Mouse (Mus musculus) erythroid progenitor cell, adult 5-6 weeks (primary cell): Measurements from ENCODE around the gene Fam178b. TPM values are rescaled to one million over a fixed set of nuclear protein-coding genes. Genes with fewer than 3 reads are reported as not detected.

Experiments used
- ATAC-seq: replicated peaks from 2 replicates; pipeline ENCODE4 v1.8.0; 2016; ENCODE audit warnings: moderate number of reproducible peaks, mild to moderate bottlenecking, moderate TSS enrichment, inconsistent platforms; ENCODE audit not compliant: poor library complexity, low FRiP score, severe bottlenecking
- total RNA-seq, 2 experiments: library from RNA; stranded (forward) in 1 of 2; stranded (reverse) in 1 of 2; fragments of 150-400 nt in 1 of 2; fragments of 186-747, 209-891 nt in 1 of 2; gene quantifications; 2 replicates each; pipeline versions ENCODE4 v1.2.3 to v1.2.4; 2015 to 2017; ENCODE audit warnings: low replicate concordance in 2 of 2

The Fam178b gene
- total RNA-seq (2015; ENCODE audit: low replicate concordance) (not detected in 2 replicates), total RNA-seq (2017; ENCODE audit: low replicate concordance) (not detected in 2 replicates)

DNA sequence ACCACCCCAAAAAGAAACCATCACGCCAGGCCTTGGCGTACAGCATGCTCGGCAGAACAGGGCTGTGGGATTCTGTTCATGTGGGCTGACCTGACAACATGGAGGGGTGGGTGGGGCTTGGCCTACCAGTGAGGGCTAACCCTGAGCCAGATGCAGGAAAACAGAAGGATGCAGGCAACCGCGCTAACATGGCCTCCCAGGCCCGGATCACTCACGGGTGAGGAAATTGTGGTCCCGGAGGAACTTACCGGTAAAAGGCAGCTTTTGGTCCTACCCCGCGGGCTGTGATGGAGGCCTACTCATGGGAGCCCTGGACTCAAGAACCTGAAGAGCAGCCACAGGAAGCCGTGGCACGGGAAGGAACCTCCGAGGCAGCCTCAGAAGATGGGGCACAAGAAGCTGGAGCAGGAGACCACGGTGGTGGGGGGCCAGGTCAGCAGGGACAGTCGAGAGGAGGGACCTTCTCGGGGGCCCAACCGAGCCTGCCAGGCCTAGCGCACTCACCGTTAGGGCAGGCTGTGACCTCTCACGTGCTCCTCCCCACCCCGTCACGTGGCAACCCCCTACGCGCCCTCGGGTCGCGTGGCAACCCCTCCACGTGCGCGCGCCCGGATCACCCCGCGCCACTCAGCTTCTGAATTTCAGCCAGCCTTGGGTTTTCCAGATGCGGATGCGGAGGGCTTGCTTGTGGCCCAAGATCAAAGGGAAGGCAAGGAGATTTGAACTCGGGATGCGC, at the start of gene Fam178b:
Gene Fam178b (minus strand): TSS at position 564 of the 736 bp plus-strand sequence.
- no peak for ATAC-seq

DNA sequence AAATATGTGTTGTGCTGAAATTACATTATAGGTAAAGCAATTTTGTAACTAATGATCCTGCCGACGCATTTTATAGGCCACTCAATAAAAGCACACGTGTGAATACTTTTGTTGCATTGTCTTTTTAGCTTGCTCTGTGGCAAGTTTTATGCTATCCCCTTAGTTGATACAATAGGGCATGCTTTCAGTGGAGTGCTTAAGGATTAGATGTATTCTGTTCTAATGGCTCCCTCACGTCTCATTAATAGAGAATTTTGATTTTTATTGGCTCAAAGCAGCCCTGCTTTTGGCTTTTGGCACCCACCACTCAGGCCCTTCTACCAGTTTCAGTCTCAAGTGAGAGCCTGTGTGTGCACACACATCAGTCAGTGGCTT, 41.1 kb upstream of the Fam178b start:
- no peak for ATAC-seq

DNA sequence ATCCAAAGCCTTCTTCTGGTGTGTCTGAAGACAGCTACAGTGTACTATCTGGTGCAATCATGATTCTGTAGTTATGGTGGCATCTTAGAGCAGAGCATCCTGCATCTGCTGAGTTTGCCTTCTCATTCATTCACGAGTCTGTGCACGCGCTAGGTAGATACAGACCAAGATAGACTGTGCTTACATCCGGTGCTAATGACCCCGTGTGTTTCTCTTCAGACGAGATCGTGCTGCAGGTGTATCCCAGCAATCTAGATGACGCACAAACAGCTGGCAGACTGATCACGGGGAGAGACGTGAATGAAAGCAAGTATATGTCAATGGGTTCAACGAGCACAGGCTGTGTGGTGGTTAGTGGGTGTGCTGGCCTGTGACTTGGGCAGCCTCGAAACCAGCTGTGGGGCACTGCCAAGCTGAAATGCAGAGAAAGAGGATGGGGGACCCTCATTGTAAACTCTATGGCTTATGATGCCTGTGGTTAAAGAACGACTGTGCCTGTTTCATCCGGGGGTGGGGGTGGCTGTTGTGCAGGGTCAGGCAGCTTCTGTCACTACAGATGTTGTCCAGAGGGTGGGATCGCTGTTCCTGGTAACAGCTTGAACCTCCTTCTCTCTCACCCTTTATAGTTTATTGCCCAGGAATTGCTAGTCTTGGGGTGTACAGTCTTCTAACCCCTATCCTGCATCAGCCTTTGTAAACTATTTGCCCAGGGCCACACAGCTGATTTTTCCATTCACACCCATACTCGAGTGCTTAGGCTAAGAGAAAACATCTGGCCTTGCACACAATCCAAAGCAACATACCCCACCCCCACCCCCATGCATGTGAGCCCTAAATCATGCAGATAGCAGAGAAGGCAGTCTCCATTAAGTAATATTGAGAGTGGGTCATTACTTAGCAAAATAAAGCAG, 40.4 kb upstream of the Fam178b start:
- no peak for ATAC-seq

DNA sequence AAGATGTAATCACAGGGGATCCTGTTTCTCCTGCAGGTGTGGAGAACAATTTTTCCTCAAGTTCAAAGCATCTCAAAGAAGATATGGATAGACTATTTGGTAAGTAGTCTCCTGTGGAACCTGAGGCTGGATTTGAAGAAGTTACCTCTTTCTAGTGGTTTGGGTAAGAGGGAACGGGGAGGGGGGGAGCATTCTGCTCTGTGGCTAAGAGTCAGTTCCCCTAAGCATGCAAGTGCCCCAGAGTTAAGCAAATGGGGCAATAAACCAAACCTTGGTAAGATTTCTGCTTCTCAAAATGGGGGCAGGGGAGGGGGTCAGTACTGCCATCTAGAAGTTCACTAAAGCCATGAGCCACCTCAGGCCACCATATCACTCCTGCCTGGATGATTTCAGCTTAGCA, 35.8 kb upstream of the Fam178b start:
- no peak for ATAC-seq

DNA sequence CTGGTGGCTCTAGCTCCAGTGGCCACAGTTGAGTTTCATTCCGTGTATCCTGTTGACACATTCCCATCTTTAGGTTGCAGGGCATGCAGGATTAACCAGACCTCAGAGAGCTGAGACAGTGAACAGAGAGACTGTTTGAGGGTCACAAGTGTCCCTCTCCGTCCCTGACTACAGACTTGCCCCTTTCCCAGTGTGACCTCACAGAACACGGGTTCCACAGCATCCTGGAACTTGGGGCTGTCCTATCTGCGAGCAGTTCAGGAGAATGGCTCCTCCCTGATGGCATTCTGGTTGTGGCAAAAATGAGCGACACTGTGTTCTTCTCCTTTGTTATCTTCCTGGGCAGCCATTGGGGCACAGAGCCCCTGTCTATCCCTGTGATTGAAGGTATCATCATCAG, 31.3 kb upstream of the Fam178b start, which contains the start of gene Actr1b:
Gene Actr1b (minus strand): TSS at position 112 of the 400 bp plus-strand sequence.
- ATAC-seq, result no peak

DNA sequence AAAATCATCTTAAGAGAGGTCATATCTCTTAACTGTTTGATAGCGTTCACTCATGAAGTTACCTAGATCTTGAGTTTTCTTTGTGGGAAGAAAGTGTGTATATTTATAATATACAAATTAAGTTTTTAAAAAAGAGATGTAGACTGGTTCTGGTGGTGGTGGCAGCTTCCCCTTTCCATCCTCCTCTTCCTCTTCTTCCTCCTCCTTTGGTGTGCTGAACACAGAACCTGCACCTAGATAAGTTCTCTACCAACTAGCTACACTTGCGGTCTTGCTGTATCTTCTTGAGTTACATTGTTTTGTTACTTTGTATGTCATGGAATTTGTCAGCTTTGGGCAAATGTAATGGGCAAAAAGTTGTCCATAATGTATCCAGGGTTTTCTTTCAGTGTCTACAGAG, 28.1 kb upstream of the Fam178b start:
- ATAC-seq, result no peak

DNA sequence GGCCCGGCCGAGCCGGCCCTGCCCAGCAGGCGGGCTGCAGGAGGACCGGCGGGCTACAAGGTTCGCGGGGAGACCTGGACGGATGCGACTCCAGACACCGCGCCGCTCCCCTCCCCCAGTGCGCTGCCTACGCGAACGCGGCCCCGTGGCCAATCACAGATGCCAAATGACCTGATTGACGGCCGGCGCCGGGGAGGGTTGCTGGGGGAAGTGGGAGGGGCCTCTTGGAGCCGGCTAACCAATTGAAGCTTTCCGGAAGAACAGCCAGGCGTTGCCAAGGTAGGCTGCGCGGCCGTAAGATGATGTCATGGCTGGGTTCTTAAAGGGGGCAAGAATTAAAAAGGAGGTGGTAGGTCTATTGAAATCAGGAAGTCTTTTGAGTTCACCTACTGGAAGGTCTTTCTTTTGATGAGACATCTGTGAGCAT, 26.9 kb upstream of the Fam178b start, which contains the start of gene 4933424G06Rik:
Gene 4933424G06Rik (plus strand): TSS at position 296 of the 427 bp plus-strand sequence.
- peak; percentile 99 for ATAC-seq

DNA sequence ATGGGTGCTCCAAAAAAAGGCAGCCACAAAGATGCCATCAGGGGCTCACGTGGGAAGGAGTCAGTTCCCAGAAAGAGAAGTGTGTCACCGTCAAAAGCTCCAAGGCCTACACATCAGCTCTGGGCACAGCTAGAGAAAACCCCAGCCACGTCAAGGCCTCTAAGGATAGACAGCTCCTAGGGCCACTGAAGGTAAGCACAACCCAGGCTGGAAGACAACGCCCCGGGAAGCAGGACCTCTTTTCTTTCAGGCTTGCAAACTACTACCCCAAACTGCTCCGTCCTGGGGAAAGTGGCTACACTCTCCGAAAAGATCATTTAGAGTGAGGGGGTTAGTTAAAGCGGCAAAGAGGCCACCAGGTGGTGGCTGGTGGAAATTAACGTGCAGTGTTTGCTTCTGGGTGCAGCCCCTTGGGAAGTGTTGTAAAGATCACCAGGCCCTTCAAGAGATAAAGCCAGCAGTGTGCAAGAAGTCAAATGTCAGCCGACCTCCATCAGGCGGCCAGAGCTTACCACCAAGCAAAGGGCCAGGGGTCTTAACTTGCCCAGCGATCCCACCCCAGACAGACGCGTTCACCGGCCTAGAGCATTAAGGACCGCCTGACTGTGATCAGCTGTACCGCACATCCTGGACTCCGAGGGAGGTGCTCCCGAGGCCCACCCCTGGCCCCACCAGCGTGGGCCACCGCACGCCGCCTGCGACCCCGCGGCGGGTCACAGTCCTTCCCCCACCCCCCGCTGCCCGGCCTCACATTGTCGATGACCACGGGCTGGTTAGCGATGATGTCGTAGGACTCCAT, 26.3 kb upstream of the Fam178b start:
- no peak; the same call in 1 of the 2 replicates for ATAC-seq

DNA sequence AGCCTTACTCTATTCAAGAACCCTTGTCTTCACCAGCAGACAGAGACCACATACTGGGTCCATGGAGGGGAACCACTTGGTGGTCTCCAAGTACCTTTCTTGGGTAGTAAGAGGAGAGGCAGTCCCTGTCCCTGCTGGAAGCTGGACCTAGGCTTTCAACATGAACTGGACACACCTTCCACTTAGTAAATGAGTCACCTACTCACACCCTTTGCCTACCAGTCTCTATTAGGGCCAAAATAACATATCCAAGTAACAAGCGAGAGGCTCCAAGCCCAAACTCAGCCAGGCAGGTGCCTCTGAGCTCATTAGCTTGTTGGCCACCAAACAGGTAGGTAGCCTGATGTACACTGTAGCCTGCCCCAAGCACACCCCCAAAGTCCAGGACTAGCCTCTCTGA, 25.6 kb upstream of the Fam178b start:
- no peak for ATAC-seq

DNA sequence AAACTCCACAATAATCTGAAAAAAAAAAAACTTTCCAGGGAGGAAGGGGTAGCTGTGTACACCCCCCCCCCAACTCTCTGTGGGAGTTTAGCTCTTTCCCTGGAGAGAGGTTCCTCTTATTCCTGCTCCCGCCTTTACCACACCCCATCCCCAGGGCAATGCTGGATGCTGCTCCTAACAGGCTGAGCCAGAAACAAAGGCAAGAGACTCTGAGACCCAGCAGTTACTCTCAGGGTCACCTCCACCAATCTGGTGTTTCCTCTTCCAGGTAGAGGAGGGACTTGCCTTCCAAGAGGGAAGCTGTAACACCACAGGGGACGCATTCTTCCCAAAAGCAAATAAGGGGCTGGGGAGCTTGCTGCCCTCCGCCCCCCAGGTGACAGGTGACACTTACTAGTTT, 24.8 kb upstream of the Fam178b start:
- no peak for ATAC-seq

DNA sequence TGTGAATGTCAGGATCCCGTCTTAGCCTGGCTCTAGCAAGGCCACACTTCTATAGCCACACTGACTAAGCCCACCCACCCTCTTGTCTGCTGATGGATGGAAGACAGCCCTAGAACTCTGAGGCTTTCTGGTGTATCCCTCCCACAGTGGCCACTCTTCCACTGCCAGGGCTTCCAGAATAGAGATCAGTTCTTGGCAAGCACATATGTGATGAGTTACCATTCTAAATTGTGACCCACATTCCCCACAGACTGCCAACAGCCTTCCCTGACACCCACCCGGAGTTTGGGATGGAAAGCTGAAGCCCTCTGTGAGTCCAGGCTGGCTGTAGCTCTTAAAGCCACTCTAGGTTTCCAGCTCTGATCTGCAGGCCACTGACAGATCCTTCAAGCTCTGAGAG, 24.2 kb upstream of the Fam178b start:
- ATAC-seq, result no peak

DNA sequence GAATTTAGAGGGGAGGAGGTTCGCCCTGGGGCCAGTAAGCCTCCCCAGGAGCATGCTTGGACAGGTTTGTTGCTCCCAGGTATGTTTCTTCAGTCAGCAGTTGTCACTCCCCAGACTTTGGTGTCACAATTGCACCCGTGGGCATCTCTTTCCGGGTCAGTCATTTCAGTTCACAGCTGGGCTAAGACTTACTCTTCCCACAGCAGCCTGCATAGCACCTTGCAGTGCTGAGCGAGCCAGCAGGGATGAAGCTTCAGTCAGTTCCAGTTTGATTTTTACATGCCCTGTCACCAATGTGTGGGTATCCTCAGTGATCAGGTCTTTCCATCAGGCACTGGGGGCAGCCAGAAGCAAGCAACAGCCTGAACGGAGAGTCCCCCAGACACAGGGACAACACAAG, 14.0 kb upstream of the Fam178b start:
- ATAC-seq, result no peak

DNA sequence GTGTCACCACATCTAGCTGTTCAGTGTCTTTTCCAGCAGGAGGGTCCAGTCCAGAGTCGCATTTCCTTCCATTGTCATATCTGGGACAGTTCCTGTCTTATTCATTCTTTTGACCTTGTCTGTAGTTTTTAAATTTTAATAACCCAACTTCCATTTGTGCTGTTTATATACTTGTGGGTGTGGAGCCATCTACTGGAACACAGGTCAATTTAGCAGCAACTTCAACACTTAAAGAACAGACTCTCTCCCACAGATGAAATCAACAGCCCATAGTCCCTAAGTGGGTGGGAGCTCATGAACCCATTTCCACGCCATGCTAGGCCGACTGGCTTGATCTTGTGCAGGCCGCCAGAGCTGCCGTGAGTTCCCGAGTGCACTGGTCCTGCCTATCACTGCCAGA, 13.4 kb upstream of the Fam178b start:
- ATAC-seq, result no peak

DNA sequence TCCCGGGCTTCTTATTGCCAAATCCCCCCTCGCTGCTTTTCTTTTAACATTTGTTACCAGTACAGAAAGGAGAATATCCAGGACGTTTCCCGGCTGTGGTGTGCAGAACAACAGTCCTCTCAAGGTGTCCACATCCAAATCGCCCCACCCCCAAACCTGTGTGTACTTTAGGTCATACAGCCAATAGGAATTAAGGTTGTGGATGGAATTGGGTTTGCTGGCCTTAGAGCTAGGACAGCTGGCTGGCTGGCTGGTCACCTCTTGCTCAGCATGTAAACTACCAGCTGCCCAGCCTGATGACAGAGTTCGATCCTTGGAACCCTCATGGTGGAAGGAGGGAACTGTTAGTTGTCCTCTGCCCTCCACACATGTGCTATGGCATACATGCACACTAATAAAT, 11.9 kb upstream of the Fam178b start:
- no peak for ATAC-seq

DNA sequence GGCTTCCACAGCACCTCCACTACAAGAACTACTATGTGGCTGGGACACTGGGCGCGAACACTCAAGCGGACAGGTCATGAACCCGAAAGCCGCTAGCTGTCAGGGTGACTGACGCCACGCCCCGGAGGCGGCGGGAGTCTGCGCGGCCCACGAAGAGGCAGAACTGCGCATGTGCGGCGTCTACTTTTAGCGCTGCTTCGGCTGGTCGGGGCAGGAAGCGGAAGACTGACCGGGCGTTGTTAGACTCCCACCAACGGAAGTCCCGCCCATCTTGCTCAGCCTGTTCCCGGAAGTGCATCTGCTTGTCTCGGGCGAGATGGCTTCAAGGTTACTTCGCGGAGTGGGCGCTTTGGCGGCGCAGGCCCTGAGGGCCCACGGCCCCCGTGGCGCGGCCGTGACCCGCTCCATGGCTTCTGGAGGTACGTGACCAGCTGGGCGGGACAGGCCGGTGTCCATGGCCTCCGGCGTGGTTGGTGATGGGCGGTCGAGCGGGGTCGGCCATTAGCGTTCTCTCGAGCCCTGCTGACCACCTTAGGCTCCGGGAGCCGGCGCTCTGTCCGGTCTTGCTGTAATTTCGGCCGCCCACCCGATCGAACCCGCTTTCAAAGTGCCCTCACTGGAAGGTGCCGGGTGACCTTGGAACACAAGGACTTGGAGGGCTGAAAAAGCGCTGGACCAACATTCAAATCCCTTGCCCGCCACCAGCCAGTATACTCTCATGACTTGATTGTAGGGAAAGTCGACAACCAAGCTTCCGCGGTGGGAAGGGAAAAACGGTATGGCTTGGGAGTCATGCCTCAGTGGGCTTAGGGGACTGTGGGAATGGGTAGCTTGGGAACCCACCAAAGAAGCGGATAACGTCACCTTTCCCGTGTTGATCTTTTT, 8.5 kb upstream of the Fam178b start, which contains the start of gene Cox5b:
Gene Cox5b (plus strand): TSS at position 179 of the 885 bp plus-strand sequence.
- ATAC-seq, result peak; percentile 98

DNA sequence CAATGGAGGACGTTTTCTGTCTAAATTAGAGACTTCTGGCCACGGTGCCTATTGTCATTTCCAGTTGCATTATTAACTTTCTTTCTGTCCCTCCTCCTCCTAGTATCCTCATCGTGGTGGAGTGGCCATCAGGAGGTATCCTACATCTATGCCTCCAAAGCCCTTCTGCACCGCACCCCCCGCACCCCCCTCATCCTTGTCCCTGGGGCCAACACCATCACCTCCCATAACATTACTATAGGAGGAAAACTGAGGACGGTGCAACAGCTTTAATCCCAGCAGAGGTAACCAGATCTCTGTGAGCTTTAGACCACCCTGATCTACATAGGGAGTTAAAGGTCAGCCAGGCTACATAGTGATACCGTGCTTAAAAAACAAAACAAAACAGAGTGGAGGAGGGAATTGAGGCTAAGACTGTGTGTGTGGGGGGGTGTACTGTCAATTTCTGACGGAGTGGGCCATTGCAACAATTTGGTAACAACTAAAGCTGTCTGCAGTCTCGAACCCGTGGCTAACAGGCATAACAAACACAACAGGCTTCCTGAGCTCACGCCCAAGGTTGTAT, 7.8 kb upstream of the Fam178b start:
- ATAC-seq, result 0 out of 2 replicates have a peak, but pooled peaks have one; percentile 9

DNA sequence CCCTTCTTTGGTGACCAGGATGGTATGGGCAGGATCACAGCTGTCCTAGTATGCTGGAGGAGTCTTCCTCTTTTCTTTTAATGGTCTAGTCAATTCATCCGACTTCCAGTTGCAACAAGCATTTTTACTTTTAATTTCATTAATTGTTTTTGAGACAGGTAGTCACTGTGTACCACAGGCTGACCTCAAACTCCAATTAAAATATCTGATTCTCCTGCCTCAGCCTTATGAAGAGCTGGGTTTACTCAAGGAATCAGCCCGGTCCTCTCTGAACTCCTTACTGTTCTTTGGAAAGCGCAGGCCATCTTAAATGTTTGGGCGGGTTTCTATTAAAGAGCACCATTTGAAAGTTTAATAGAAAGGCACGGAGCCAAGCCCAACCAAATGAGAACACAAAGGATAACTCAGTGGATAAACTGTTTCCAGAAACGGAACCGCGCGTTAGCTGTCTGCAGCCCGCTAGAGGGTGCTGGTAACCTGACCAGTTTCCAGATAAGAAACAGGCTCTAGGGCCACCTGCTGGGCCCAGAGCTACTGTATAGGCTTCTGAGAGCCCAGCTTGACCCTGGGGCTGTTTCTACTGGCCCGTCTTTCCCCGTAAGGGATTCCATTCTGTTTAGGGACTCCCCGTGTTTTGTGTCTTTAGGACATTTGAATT, 956 bp upstream of the Fam178b start:
- ATAC-seq, result peak; percentile 81

DNA sequence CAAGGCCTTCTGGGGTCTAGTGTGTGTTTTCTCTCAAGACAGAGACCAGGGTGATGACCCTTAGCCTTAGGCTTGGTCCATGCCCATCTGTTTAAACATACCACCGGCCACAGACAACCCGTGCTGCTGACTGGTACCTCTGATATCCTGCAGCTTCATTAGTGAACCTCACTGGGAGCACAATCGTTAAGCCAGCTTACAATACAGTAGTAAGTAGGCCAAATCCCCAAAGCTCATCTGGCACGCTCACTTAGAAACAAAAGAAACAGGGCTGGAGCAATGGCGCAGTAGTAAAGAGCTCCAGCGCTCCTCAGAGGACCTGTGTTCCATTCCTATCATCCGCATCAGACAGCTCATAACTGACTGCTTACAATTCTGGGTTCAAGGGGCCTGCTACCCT, 2.1 kb downstream of the Fam178b start:
- ATAC-seq, result no peak
